Mouse (Mus musculus): Measurements from ENCODE around the gene Prss53. TPM values are rescaled to one million over a fixed set of nuclear protein-coding genes. Genes with fewer than 3 reads are reported as not detected.

Prss53 gene
- total and polyA plus RNA-seq, 2 experiments from 2014 or later, result 0.69 to 0.81 TPM

GRCm38 (mm10) chr7:127925252-127925651, 34.5 kb upstream of the Prss53 start:
- DNase-seq (no peak), ATAC-seq (no peak)
- Histone ChIP-seq H3K36me3 (ENCODE audit: insufficient read depth) (peaks cover 41% of the 10 kb centered on the region), H3K4me2 (ENCODE audit: low read depth) (no peak overlapping the region), H3K4me1 (ENCODE audit: insufficient read depth) (no peaks in the 10 kb centered on the region), H3K27me3 (ENCODE audit: insufficient read depth, low read length) (peaks cover 10% of the 10 kb centered on the region; the same call in 1 of the 2 replicates), H3K9ac (no peak overlapping the region), H3K4me3 (ENCODE audit: low read depth, low read length) (no peak overlapping the region), H3K9me3 (ENCODE audit: low read length) (no peaks in the 10 kb centered on the region), H3K27ac (ENCODE audit: low read depth, low read length) (no peak overlapping the region)
- no peak for TF ChIP-seq CTCF (IDR thresholded peaks at IDR 0.05; ENCODE audit: low read depth)
- WGBS, result 62% methylated on average over 5 of the region's 5 CpGs

- ATAC-seq, result no peak
Observed at GRCm38 (mm10) chr7:127923714-127924113, 32.9 kb upstream of the Prss53 start.

GRCm38 (mm10) chr7:127922451-127923275, 31.9 kb upstream of the Prss53 start:
- Histone ChIP-seq H3K36me3 (ENCODE audit: insufficient read depth) (peaks cover 49% of the 10 kb centered on the region), H3K4me2 (ENCODE audit: low read depth) (no peak overlapping the region), H3K9me3 (ENCODE audit: low read length) (no peaks in the 10 kb centered on the region), H3K27me3 (ENCODE audit: insufficient read depth, low read length) (no peaks in the 10 kb centered on the region), H3K4me1 (ENCODE audit: insufficient read depth) (no peaks in the 10 kb centered on the region), H3K9ac (no peak overlapping the region), H3K27ac (ENCODE audit: low read depth, low read length) (no peak overlapping the region), H3K4me3 (ENCODE audit: low read depth, low read length) (no peak overlapping the region)
- 84% methylated on average over 6 of the region's 6 CpGs for WGBS
- no peak for TF ChIP-seq CTCF (IDR thresholded peaks at IDR 0.05; ENCODE audit: low read depth)
- no peak for DNase-seq
- ATAC-seq, result no peak

More at GRCm38 (mm10) chr7:127923714-127924113, 32.9 kb upstream of the Prss53 start:
- no peak overlapping the region for H3K4me2 ChIP-seq (ENCODE audit: low read depth)
- H3K9ac ChIP-seq, result no peak overlapping the region
- no peak for TF ChIP-seq CTCF (IDR thresholded peaks at IDR 0.05; ENCODE audit: low read depth)
- H3K36me3 ChIP-seq (ENCODE audit: insufficient read depth), result peaks cover 49% of the 10 kb centered on the region
- H3K27ac ChIP-seq (ENCODE audit: low read depth, low read length), result no peak overlapping the region
- no peak overlapping the region for H3K4me3 ChIP-seq (ENCODE audit: low read depth, low read length)
- WGBS, result 89% methylated on average over 5 of the region's 5 CpGs
- H3K27me3 ChIP-seq (ENCODE audit: insufficient read depth, low read length), result peaks cover 3% of the 10 kb centered on the region; the same call in 1 of the 2 replicates
- H3K4me1 ChIP-seq (ENCODE audit: insufficient read depth), result no peaks in the 10 kb centered on the region
- no peaks in the 10 kb centered on the region for H3K9me3 ChIP-seq (ENCODE audit: low read length)
- no peak for DNase-seq

- Histone ChIP-seq H3K4me2 (ENCODE audit: low read depth) (no peak overlapping the region), H3K4me1 (ENCODE audit: insufficient read depth) (no peaks in the 10 kb centered on the region), H3K36me3 (ENCODE audit: insufficient read depth) (peaks cover 52% of the 10 kb centered on the region), H3K27ac (ENCODE audit: low read depth, low read length) (no peak overlapping the region), H3K9me3 (ENCODE audit: low read length) (no peaks in the 10 kb centered on the region), H3K9ac (no peak overlapping the region), H3K27me3 (ENCODE audit: insufficient read depth, low read length) (no peaks in the 10 kb centered on the region), H3K4me3 (ENCODE audit: low read depth, low read length) (no peak overlapping the region)
- TF ChIP-seq CTCF (IDR thresholded peaks at IDR 0.05; ENCODE audit: low read depth), result peak; percentile 52
- WGBS, result 67% methylated on average over 8 of the region's 8 CpGs
- ATAC-seq (no peak), DNase-seq (peak; percentile 11)
Observed at GRCm38 (mm10) chr7:127921516-127921915, 30.7 kb upstream of the Prss53 start.

GRCm38 (mm10) chr7:127919290-127919689, 28.5 kb upstream of the Prss53 start:
- Histone ChIP-seq H3K36me3 (ENCODE audit: insufficient read depth) (peaks cover 40% of the 10 kb centered on the region), H3K9me3 (ENCODE audit: low read length) (no peaks in the 10 kb centered on the region)
- no peak for DNase-seq

GRCm38 (mm10) chr7:127918203-127918602, 27.4 kb upstream of the Prss53 start:
- DNase-seq (no peak), ATAC-seq (no peak)
- H3K27ac ChIP-seq (ENCODE audit: low read depth, low read length), result no peak overlapping the region
- peaks cover 35% of the 10 kb centered on the region for H3K36me3 ChIP-seq (ENCODE audit: insufficient read depth)
- H3K27me3 ChIP-seq (ENCODE audit: insufficient read depth, low read length), result no peaks in the 10 kb centered on the region
- no peak overlapping the region for H3K9ac ChIP-seq
- peaks cover 3% of the 10 kb centered on the region; the same call in 1 of the 2 replicates for H3K4me1 ChIP-seq (ENCODE audit: insufficient read depth)
- TF ChIP-seq CTCF (IDR thresholded peaks at IDR 0.05; ENCODE audit: low read depth), result peak; percentile 48
- no peaks in the 10 kb centered on the region for H3K9me3 ChIP-seq (ENCODE audit: low read length)
- 60% methylated on average over 3 of the region's 3 CpGs for WGBS
- no peak overlapping the region for H3K4me2 ChIP-seq (ENCODE audit: low read depth)
- no peak overlapping the region for H3K4me3 ChIP-seq (ENCODE audit: low read depth, low read length)

More at GRCm38 (mm10) chr7:127919290-127919689, 28.5 kb upstream of the Prss53 start:
- no peak overlapping the region for H3K4me2 ChIP-seq (ENCODE audit: low read depth)
- no peak overlapping the region for H3K9ac ChIP-seq
- H3K4me3 ChIP-seq (ENCODE audit: low read depth, low read length), result no peak overlapping the region
- H3K4me1 ChIP-seq (ENCODE audit: insufficient read depth), result no peaks in the 10 kb centered on the region
- no peak for ATAC-seq
- no peak overlapping the region for H3K27ac ChIP-seq (ENCODE audit: low read depth, low read length)
- 79% methylated on average over 7 of the region's 7 CpGs for WGBS
- TF ChIP-seq CTCF (IDR thresholded peaks at IDR 0.05; ENCODE audit: low read depth), result no peak; the same call in 1 of the 2 replicates
- no peaks in the 10 kb centered on the region for H3K27me3 ChIP-seq (ENCODE audit: insufficient read depth, low read length)

- no peak overlapping the region for H3K9ac ChIP-seq
- H3K27me3 ChIP-seq (ENCODE audit: insufficient read depth, low read length), result no peaks in the 10 kb centered on the region
- H3K9me3 ChIP-seq (ENCODE audit: low read length), result no peaks in the 10 kb centered on the region
- no peak for TF ChIP-seq CTCF (IDR thresholded peaks at IDR 0.05; ENCODE audit: low read depth)
- WGBS, result 91% methylated on average over 12 of the region's 12 CpGs
- no peak overlapping the region for H3K4me2 ChIP-seq (ENCODE audit: low read depth)
- H3K4me3 ChIP-seq (ENCODE audit: low read depth, low read length), result no peak overlapping the region
- H3K36me3 ChIP-seq (ENCODE audit: insufficient read depth), result peaks cover 26% of the 10 kb centered on the region
- no peak overlapping the region for H3K27ac ChIP-seq (ENCODE audit: low read depth, low read length)
- no peak for ATAC-seq
- DNase-seq, result no peak
- H3K4me1 ChIP-seq (ENCODE audit: insufficient read depth), result peaks cover 12% of the 10 kb centered on the region; the same call in 1 of the 2 replicates
Observed at GRCm38 (mm10) chr7:127915293-127915692, 24.5 kb upstream of the Prss53 start.

Measured in forebrain, postnatal 0 days (tissue).